Mouse (Mus musculus) MEL (cell line): ENCODE results near the gene Eif4h. TPM values are rescaled to one million over a fixed set of nuclear protein-coding genes. Genes with fewer than 3 reads are reported as not detected.
A peak's percentile ranks its signal among the peaks of the same experiment; 100 is the strongest.

ENCODE experiments used
- DNase-seq: peaks from one replicate; pipeline ENCODE4 v3.0.0; 2011; ENCODE audit warnings: low read depth, low spot score
- H3K27ac ChIP-seq: 2 replicates; pipeline ENCODE4 v1.5.1; 2012; ENCODE audit warnings: low read depth, mild to moderate bottlenecking, control low read depth, low read length, moderate library complexity; ENCODE audit not compliant: control insufficient read depth
- H3K27me3 ChIP-seq, 2 experiments: fragments of 150-350 bp in 1 of 2; sonication (generic) in 1 of 2; 2 replicates each; pipeline ENCODE4 v1.6.1; 2012; ENCODE audit warnings: low read length in 2 of 2, mild to moderate bottlenecking in 2 of 2, improper control_type of control experiment in 1 of 2, moderate library complexity in 1 of 2; ENCODE audit not compliant: insufficient read depth in 2 of 2, control insufficient read depth in 1 of 2
- H3K36me3 ChIP-seq, 2 experiments: 2 replicates each; pipeline ENCODE4 v1.6.1; 2012 to 2014; ENCODE audit warnings: low read length in 2 of 2, improper control_type of control experiment in 1 of 2, inconsistent platforms in 1 of 2, mild to moderate bottlenecking in 1 of 2; ENCODE audit not compliant: insufficient read depth in 2 of 2, control insufficient read depth in 1 of 2
- H3K4me1 ChIP-seq, 2 experiments: fragments of 150-350 bp in 1 of 2; sonication (generic) in 1 of 2; 2 replicates each; pipeline ENCODE4 v1.6.1; 2012; ENCODE audit warnings: low read length in 2 of 2, improper control_type of control experiment in 1 of 2, mild to moderate bottlenecking in 1 of 2; ENCODE audit not compliant: insufficient read depth in 2 of 2, control insufficient read depth in 1 of 2
- H3K4me3 ChIP-seq, 2 experiments: fragments of 150-350 bp in 1 of 2; sonication (generic) in 1 of 2; 2 replicates each; pipeline ENCODE4 v1.5.1; 2012; ENCODE audit warnings: low read depth in 2 of 2, low read length in 2 of 2, mild to moderate bottlenecking in 2 of 2, moderate library complexity in 2 of 2, control low read depth in 1 of 2, improper control_type of control experiment in 1 of 2; ENCODE audit not compliant: control insufficient read depth in 1 of 2, insufficient read depth in 1 of 2
- H3K79me2 ChIP-seq: 2 replicates; pipeline ENCODE4 v1.6.1; 2012; ENCODE audit warnings: mild to moderate bottlenecking, low read length, moderate library complexity; ENCODE audit not compliant: control insufficient read depth, poor library complexity, insufficient read depth
- H3K9ac ChIP-seq: 2 replicates; pipeline ENCODE4 v1.6.1; 2012; ENCODE audit warnings: low read depth, mild to moderate bottlenecking, control low read depth, low read length, moderate library complexity; ENCODE audit not compliant: control insufficient read depth, poor library complexity, severe bottlenecking
- H3K9me3 ChIP-seq: fragments of 150-350 bp; sonication (generic); replicated peaks from 2 replicates; pipeline ENCODE4 v1.6.1; 2012; ENCODE audit warnings: mild to moderate bottlenecking, low read length, improper control_type of control experiment, moderate library complexity; ENCODE audit not compliant: insufficient read depth
- BHLHE40 ChIP-seq: IDR thresholded peaks from 2 replicates; pipeline ENCODE4 v1.6.1; 2012; ENCODE audit warnings: low read depth, mild to moderate bottlenecking, inconsistent platforms, low read length, improper control_type of control experiment, borderline replicate concordance
- CHD1 ChIP-seq: IDR thresholded peaks from 2 replicates; pipeline ENCODE4 v1.6.1; 2012; ENCODE audit warnings: low read depth, mild to moderate bottlenecking, inconsistent platforms, low read length, improper control_type of control experiment
- CHD2 ChIP-seq: IDR thresholded peaks from 2 replicates; pipeline ENCODE4 v1.6.1; 2011; ENCODE audit warnings: low read length, improper control_type of control experiment
- CTCF ChIP-seq, 3 experiments: IDR thresholded peaks in 2 of 3; conservative IDR thresholded peaks in 1 of 3; 2 replicates each; pipeline ENCODE4 v1.5.1; 2011 to 2012; ENCODE audit warnings: low read length in 3 of 3, low read depth in 2 of 3, mild to moderate bottlenecking in 2 of 3, improper control_type of control experiment in 1 of 3, inconsistent platforms in 1 of 3, mixed read lengths in 1 of 3, moderate library complexity in 1 of 3; ENCODE audit not compliant: control insufficient read depth in 1 of 3, insufficient read depth in 1 of 3, poor library complexity in 1 of 3, severe bottlenecking in 1 of 3
- E2F4 ChIP-seq: IDR thresholded peaks from 2 replicates; pipeline ENCODE4 v1.6.1; 2011; ENCODE audit warnings: low read depth, low read length, improper control_type of control experiment, borderline replicate concordance
- ELF1 ChIP-seq: IDR thresholded peaks from 2 replicates; pipeline ENCODE4 v1.6.1; 2014; ENCODE audit warnings: low read depth, mild to moderate bottlenecking, inconsistent platforms, low read length, improper control_type of control experiment, moderate library complexity
- EP300 ChIP-seq, 2 experiments: IDR thresholded peaks; 2 replicates each; pipeline ENCODE4 v1.6.1; 2011; ENCODE audit warnings: improper control_type of control experiment in 2 of 2, low read length in 2 of 2, low read depth in 1 of 2, mild to moderate bottlenecking in 1 of 2
- ETS1 ChIP-seq: IDR thresholded peaks from 2 replicates; pipeline ENCODE4 v1.6.1; 2012; ENCODE audit warnings: low read depth, mild to moderate bottlenecking, inconsistent platforms, low read length, improper control_type of control experiment, moderate library complexity
- GABPA ChIP-seq: IDR thresholded peaks from 2 replicates; pipeline ENCODE4 v1.6.1; 2012; ENCODE audit warnings: low read depth, mild to moderate bottlenecking, inconsistent platforms, low read length, improper control_type of control experiment, moderate library complexity
- HCFC1 ChIP-seq: IDR thresholded peaks from 2 replicates; pipeline ENCODE4 v1.6.1; 2012; ENCODE audit warnings: low read depth, mild to moderate bottlenecking, inconsistent platforms, low read length, improper control_type of control experiment, moderate library complexity
- JUND ChIP-seq: IDR thresholded peaks from 2 replicates; pipeline ENCODE4 v1.6.1; 2011; ENCODE audit warnings: low read depth, mild to moderate bottlenecking, improper control_type of control experiment, low read length
- KAT2A ChIP-seq: conservative IDR thresholded peaks from 2 replicates; pipeline ENCODE4 v1.6.1; 2012; ENCODE audit warnings: low read depth, low read length, improper control_type of control experiment, inconsistent platforms
- MAFK ChIP-seq: IDR thresholded peaks from 2 replicates; pipeline ENCODE4 v1.6.1; 2011; ENCODE audit warnings: low read depth, mild to moderate bottlenecking, low read length, improper control_type of control experiment, borderline replicate concordance
- MAZ ChIP-seq: IDR thresholded peaks from 2 replicates; pipeline ENCODE4 v1.6.1; 2012; ENCODE audit warnings: low read depth, mild to moderate bottlenecking, inconsistent platforms, low read length, improper control_type of control experiment
- MEF2A ChIP-seq: IDR thresholded peaks from 2 replicates; pipeline ENCODE4 v1.6.1; 2014; ENCODE audit warnings: low read depth, mild to moderate bottlenecking, inconsistent platforms, low read length, improper control_type of control experiment; ENCODE audit not compliant: poor library complexity, insufficient replicate concordance, severe bottlenecking; ENCODE audit errors: extremely low read depth
- MXI1 ChIP-seq: IDR thresholded peaks from 2 replicates; pipeline ENCODE4 v1.6.1; 2011; ENCODE audit warnings: mild to moderate bottlenecking, low read depth, low read length, improper control_type of control experiment
- MYB ChIP-seq: IDR thresholded peaks from 2 replicates; pipeline ENCODE4 v1.6.1; 2011; ENCODE audit warnings: mild to moderate bottlenecking, low read depth, low read length, improper control_type of control experiment
- MYC ChIP-seq: IDR thresholded peaks from 2 replicates; pipeline ENCODE4 v1.6.1; 2011; ENCODE audit warnings: low read depth, mild to moderate bottlenecking, low read length, improper control_type of control experiment, moderate library complexity
- NELFE ChIP-seq: IDR thresholded peaks from 2 replicates; pipeline ENCODE4 v1.6.1; 2011; ENCODE audit warnings: low read depth, low read length, improper control_type of control experiment
- NRF1 ChIP-seq: IDR thresholded peaks from 2 replicates; pipeline ENCODE4 v1.6.1; 2014; ENCODE audit warnings: low read depth, mild to moderate bottlenecking, inconsistent platforms, low read length, improper control_type of control experiment, moderate library complexity; ENCODE audit not compliant: poor library complexity, insufficient read depth, severe bottlenecking
- POLR2A ChIP-seq, 2 experiments: IDR thresholded peaks; 2 replicates each; pipeline ENCODE4 v1.6.1; 2011 to 2012; ENCODE audit warnings: low read length in 2 of 2, mild to moderate bottlenecking in 2 of 2, control low read depth in 1 of 2, improper control_type of control experiment in 1 of 2, low read depth in 1 of 2, moderate library complexity in 1 of 2; ENCODE audit not compliant: control insufficient read depth in 1 of 2, insufficient read depth in 1 of 2, poor library complexity in 1 of 2
- POLR2AphosphoS2 ChIP-seq: IDR thresholded peaks from 2 replicates; pipeline ENCODE4 v1.6.1; 2011; ENCODE audit warnings: low read length, improper control_type of control experiment
- POLR2AphosphoS5 ChIP-seq: IDR thresholded peaks from 2 replicates; pipeline ENCODE4 v1.6.1; 2012; ENCODE audit warnings: low read depth, borderline replicate concordance, mild to moderate bottlenecking, inconsistent platforms, low read length, moderate library complexity, mixed read lengths
- RAD21 ChIP-seq: IDR thresholded peaks from 2 replicates; pipeline ENCODE4 v1.6.1; 2011; ENCODE audit warnings: mild to moderate bottlenecking, low read depth, low read length, improper control_type of control experiment
- RCOR1 ChIP-seq: IDR thresholded peaks from 2 replicates; pipeline ENCODE4 v1.6.1; 2012; ENCODE audit warnings: low read depth, mild to moderate bottlenecking, inconsistent platforms, low read length, improper control_type of control experiment
- SIN3A ChIP-seq: IDR thresholded peaks from 2 replicates; pipeline ENCODE4 v1.6.1; 2012; ENCODE audit warnings: low read length, improper control_type of control experiment, inconsistent platforms
- SMC3 ChIP-seq: IDR thresholded peaks from 2 replicates; pipeline ENCODE4 v1.6.1; 2011; ENCODE audit warnings: low read depth, low read length, improper control_type of control experiment
- TAL1 ChIP-seq: IDR thresholded peaks from 2 replicates; pipeline ENCODE4 v1.6.1; 2012; ENCODE audit warnings: mild to moderate bottlenecking, inconsistent platforms, low read length, moderate library complexity, mixed read lengths
- TBP ChIP-seq: IDR thresholded peaks from 2 replicates; pipeline ENCODE4 v1.8.0; 2011; ENCODE audit warnings: low read depth, low read length, improper control_type of control experiment
- TCF12 ChIP-seq: IDR thresholded peaks from 2 replicates; pipeline ENCODE4 v1.6.1; 2014; ENCODE audit warnings: low read depth, mild to moderate bottlenecking, inconsistent platforms, low read length, improper control_type of control experiment, moderate library complexity
- UBTF ChIP-seq: IDR thresholded peaks from 2 replicates; pipeline ENCODE4 v1.6.1; 2012; ENCODE audit warnings: low read depth, mild to moderate bottlenecking, inconsistent platforms, low read length, improper control_type of control experiment, moderate library complexity, borderline replicate concordance; ENCODE audit not compliant: insufficient read depth
- USF1 ChIP-seq: IDR thresholded peaks from 2 replicates; pipeline ENCODE4 v1.6.1; 2014; ENCODE audit warnings: low read depth, mild to moderate bottlenecking, inconsistent platforms, low read length, improper control_type of control experiment, moderate library complexity
- USF2 ChIP-seq, 2 experiments: IDR thresholded peaks; 2 replicates each; pipeline ENCODE4 v1.6.1; 2011 to 2012; ENCODE audit warnings: improper control_type of control experiment in 2 of 2, low read length in 2 of 2, borderline replicate concordance in 1 of 2, inconsistent platforms in 1 of 2, low read depth in 1 of 2, mild to moderate bottlenecking in 1 of 2; ENCODE audit not compliant: insufficient read depth in 1 of 2
- ZC3H11A ChIP-seq: IDR thresholded peaks from 2 replicates; pipeline ENCODE4 v1.6.1; 2012; ENCODE audit warnings: low read depth, mild to moderate bottlenecking, inconsistent platforms, low read length, improper control_type of control experiment
- ZKSCAN1 ChIP-seq: IDR thresholded peaks from 2 replicates; pipeline ENCODE4 v1.6.1; 2012; ENCODE audit warnings: low read depth, mild to moderate bottlenecking, inconsistent platforms, low read length, improper control_type of control experiment, moderate library complexity
- ZMIZ1 ChIP-seq: IDR thresholded peaks from 2 replicates; pipeline ENCODE4 v1.6.1; 2012; ENCODE audit warnings: low read depth, mild to moderate bottlenecking, inconsistent platforms, low read length, improper control_type of control experiment, moderate library complexity
- ZNF384 ChIP-seq: IDR thresholded peaks from 2 replicates; pipeline ENCODE4 v1.6.1; 2012; ENCODE audit warnings: low read depth, mild to moderate bottlenecking, inconsistent platforms, low read length, improper control_type of control experiment
- polyA plus RNA-seq, 2 experiments: library from polyadenylated mRNA; stranded (reverse) in 1 of 2; unstranded in 1 of 2; fragments of >175 nt in 1 of 2; fragments of >200 nt in 1 of 2; gene quantifications; 2 replicates each; pipeline versions ENCODE4 v1.2.1 to v1.2.4; 2012; ENCODE audit warnings: low replicate concordance in 2 of 2, low read depth in 1 of 2; ENCODE audit not compliant: insufficient read length in 2 of 2, insufficient read depth in 1 of 2, missing spikeins in 1 of 2
- total RNA-seq: library from RNA; depleted of rRNA; stranded (reverse); fragments of 300-350 nt; gene quantifications from 2 replicates; pipeline ENCODE4 v1.2.3, GENCODE M21; 2012

Gene Eif4h
- total and polyA plus RNA-seq, 3 experiments = 167 to 515 (median 471) TPM

GRCm38 (mm10) chr5:134584798-134585197, 54.5 kb downstream of the Eif4h start:
- Histone ChIP-seq H3K9me3 (no peaks in the 10 kb centered on the region), H3K79me2 (peaks cover 24% of the 10 kb centered on the region), H3K27me3 (no peaks in the 10 kb centered on the region), H3K4me3 (peak overlapping the region in 1 of 2 experiments; percentile 38; a peak in 1 of 4 replicates), H3K4me1 (peaks cover 2 to 21% of the 10 kb centered on the region in 2 experiments), H3K36me3 (peaks cover under 1 to 20% of the 10 kb centered on the region in 2 experiments; a peak in 3 of 4 replicates), H3K9ac (peak overlapping the region; percentile 90), H3K27ac (peak overlapping the region; percentile 98)
- DNase-seq = peak; percentile 87
- TF ChIP-seq TBP (peak; percentile 76), UBTF (no peak), NRF1 (no peak), GABPA (no peak), BHLHE40 (no peak), SMC3 (no peak), NELFE (peak; percentile 26; the same call in 1 of the 2 replicates), KAT2A (no peak), RAD21 (no peak), POLR2A (IDR thresholded peaks at IDR 0.05; ENCODE audit: control insufficient read depth in 1 of 2, insufficient read depth in 1 of 2, low read depth in 1 of 2, low read length in 2 of 2, poor library complexity in 1 of 2) (peak in 1 of 2 experiments; percentile 47; a peak in 2 of 4 replicates), TAL1 (peak; percentile 85), USF1 (no peak), SIN3A (peak; percentile 92), ELF1 (no peak), JUND (no peak), TCF12 (peak; percentile 84), MEF2A (no peak), USF2 (IDR thresholded peaks at IDR 0.05; ENCODE audit: borderline replicate concordance in 1 of 2, insufficient read depth in 1 of 2, low read depth in 1 of 2, low read length in 2 of 2) (no peak), MYC (peak; percentile 61; the same call in 1 of the 2 replicates), ZKSCAN1 (no peak), CHD2 (no peak; the same call in 1 of the 2 replicates), CHD1 (no peak), EP300 (IDR thresholded peaks at IDR 0.05; ENCODE audit: low read depth in 1 of 2, low read length in 2 of 2) (peak; percentile 93 to 94), E2F4 (no peak), ZMIZ1 (no peak; the same call in 1 of the 2 replicates), HCFC1 (no peak), MAZ (no peak), MYB (no peak), MXI1 (peak; percentile 94; the same call in 1 of the 2 replicates), ETS1 (peak; percentile 92), ZNF384 (peak; percentile 80), MAFK (no peak), POLR2AphosphoS5 (no peak), ZC3H11A (no peak), CTCF (IDR thresholded peaks at IDR 0.05 in 2 of 3, conservative IDR thresholded peaks at IDR 0.05 in 1 of 3; ENCODE audit: control insufficient read depth in 1 of 3, insufficient read depth in 1 of 3, low read depth in 2 of 3, low read length in 3 of 3, poor library complexity in 1 of 3, severe bottlenecking in 1 of 3) (no peak), RCOR1 (peak; percentile 76), POLR2AphosphoS2 (no peak)
